Mouse (Mus musculus): Measurements from ENCODE around the gene Lifr.
A peak's percentile ranks its signal among the peaks of the same experiment; 100 is the strongest.

Gene Lifr

DNA sequence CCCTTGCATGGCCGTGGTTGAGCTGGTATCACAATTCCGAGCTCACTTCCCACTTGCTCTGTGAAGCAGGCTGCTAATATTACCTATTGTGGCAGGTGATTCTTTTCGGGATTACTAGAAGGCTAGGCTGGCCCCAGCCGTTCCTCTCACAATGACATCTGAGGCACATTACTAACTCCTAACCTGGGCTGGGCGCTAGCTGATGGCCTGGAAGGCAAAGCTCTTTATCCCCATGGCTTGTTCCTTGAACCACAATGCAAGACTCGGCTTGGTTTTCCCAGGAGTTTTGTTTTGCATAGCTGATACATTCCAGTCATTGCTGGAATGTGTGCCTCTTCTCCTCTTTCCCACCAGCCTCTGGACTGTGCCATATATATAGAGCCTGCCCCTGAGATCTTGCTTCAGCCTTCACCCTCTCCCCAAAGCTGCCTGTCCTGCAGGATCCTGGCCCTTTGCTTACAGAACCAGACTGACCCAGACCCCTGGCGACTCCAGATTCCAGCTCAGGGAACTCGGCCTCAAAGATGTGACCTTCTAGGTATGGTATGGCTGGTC, at the start of gene Lifr:
Gene Lifr, plus strand, starts transcription at position 404 of the 555 bp plus-strand sequence.
- DNase-seq (ENCODE audit: low spot score in 2 of 2): no peak

DNA sequence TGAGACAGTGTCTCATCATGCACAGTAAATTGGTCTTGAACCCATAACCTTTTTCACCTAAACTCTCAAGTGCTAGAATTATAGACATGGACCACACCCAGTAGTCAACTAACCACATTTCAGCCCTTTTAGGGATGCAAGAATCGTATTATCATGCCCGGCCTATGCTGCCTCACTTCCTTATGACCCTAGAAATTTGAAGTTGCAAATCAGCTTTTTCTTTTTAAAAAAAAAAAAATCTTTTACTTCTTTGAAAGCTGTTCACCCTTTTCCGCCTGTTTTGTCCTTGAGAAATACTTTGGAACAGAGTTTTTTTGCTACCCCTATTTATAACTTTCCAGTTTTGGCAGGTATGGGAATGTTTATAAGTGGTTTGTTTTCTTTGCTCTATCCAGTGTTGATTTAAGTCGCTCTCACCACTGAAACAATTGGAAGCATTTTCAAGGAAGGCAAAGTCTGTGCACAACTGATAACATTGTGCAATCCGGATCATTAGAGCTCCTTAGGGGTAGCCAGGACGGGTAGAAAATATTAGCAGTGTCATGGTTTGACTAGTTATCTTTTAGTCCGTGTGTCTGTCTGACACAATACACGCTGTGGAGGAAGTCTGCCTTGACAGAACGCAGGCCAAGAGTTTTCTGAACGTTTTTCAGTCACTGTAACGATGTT, 46.2 kb upstream of the Lifr start:
- no peak for DNase-seq (ENCODE audit: low spot score in 2 of 2)

DNA sequence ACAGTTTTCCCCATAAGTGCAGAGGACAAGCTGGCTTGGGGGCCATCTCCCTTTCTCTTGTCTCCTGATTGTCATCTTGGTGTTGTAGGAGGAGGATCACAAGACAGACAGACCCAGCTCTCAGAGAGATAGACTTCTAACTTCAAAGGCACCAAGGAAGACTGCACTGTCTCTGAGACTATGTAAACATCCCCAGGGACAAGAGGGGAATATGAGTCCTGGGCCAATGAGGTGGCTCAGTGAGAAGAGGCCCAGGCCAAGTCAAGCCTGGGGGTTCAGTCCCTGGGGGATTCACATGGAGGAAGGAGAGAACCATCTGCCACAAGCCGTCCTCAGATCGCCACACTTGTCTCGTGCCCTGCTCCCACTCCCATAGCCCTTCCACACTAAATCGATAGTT, 45.4 kb upstream of the Lifr start:
- DNase-seq (ENCODE audit: low spot score in 2 of 2): no peak

DNA sequence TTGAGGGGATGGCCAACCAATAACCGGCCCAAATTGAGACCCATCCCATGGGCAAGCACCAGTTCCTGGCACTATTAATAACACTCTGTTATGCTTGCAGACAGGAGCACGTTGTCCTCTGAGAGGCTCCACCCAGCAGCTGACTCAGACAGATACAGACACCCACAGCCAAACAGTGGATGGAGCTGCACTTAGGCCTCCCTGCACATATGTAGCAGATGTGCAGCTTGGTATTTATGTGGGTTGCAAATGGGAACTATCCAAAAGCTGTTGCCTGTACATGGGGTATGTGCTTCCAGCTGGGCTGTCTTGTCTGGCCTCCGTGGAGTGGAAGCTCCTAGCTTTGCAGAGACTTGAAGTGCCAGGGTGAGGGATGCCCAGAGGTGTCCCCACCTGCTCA, 42.5 kb upstream of the Lifr start:
- peak; percentile 16 to 17 for DNase-seq (ENCODE audit: low spot score in 2 of 2)

DNA sequence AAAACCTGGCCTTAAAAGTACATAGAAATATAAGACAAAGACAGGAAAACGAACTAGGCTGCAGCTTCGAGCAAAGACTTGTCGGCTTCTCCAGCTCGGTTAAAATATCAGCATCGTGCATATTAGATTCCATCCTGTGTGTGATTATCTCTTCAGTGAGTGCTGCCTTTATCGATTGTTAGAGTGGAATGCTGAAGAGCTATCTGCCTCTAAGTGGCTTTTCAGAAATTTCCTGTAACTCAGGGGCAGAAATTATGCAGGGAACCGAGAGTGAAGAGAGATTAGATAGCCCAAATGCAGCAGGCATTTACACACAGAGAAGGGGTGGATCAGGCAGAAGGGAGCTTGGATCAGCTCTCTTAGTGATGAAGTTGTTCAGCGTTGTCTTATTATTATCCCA, 41.5 kb upstream of the Lifr start:
- DNase-seq (ENCODE audit: low spot score in 2 of 2): no peak

DNA sequence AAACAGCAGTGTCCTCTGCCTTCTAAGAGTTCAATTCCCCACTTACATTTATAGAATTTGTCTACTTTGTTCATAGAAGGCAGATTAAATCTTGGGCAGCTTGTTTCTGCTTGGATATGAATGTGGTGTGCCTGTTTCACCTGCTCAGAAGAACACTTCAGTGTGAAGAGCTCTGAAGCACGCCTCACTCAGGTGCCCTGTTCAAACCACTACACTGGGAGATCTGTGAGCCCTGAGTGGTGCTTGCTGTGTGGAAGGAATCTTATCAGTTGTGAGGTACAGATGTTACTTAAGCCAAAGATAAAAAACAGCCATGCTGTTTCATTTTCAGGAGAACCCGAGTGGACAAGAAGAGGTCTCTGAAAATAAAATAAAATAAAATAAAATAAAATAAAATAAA, 38.7 kb upstream of the Lifr start:
- no peak for DNase-seq (ENCODE audit: low spot score in 2 of 2)

DNA sequence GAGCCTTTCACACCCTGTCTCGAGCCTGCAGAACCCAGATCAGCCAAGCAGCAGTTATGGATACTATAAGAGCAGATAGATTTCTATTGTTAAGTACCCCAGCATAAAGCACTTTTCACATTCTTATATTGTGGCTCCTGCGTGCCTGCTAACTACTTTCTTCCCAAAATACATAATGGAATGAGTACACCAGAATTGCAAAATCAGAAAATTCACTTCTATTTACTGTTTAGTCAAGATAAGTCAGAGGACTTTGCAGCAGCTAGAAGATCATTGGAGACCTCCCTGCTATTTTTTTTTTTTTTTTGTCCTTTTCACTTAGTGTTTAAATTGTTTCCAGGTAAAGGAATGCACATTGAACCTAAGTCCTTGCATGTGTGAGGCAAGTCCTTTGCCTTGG, 38.3 kb upstream of the Lifr start:
- DNase-seq (ENCODE audit: low spot score in 2 of 2): no peak

DNA sequence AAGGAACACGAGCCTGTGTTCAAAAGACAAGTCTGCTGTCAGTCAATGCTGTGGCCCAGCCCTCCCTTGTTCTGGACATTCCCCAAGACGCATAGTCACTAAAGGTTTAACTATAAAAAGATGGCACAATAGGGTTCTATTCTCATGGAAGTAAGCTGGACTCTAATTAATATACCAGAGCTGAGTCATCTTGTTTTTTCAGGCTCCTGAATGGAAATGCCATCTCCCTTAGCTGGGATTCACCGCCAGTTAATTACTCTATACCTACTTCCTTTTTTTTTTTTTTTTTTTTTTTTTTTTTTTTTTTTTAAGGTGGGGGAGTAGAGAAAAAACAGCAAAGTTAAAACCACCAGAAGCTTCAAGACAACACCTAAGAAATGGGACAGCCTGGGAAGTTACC, 33.6 kb upstream of the Lifr start:
- DNase-seq (ENCODE audit: low spot score in 2 of 2): no peak

DNA sequence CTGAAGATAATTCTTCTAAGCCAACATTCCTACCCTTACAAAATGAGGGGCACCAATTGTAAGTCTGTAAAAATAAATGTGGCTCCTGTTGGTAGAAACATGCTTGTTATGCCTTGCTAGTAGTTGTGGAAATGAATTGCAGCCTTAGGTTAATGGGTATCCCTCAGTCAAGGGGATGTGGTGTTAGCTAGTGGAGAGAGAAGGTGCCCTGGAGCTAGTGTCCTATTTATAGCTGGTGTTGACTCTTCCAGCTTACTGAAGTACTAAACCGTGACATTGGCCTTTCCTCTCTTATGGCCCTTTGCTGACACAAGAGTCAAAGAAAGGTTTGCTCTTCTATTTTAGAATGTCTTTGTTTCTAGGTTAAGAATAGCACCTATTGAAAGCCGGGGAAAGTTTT, 29.9 kb upstream of the Lifr start:
- no peak for DNase-seq (ENCODE audit: low spot score in 2 of 2)

DNA sequence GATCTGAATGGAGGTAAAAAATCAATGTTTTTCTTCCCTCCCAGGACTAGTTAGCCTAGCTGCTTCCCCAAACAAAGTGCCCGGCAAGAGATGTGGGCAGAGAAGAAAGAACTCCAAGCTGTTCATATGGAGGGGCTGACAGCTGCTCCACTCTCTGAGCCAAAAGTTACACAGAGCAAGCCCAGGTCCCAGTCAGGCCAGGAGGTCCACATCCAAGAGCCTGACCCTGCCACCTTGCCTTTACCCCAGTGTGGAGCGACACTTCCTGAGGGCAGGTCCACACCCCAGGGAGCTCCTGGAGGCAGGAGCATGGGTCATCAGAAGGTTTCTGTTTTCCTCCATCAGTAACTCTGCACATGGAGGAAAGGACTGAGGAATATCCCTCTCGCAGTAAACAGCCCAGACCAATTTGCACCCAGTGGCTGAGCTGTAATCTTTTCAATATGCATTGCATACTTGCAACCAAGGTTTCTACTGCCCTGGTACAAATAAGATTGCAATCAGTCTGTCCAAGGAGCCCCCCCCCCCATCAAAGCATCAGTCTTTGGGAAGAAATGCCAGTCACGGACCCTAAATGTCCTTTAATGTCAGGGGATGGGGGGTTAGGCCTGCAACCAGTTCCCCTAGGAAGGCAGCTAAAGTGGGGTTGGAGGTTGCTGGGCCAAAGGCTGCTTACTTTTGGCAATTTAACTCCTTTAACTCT, 28.3 kb upstream of the Lifr start:
- no peak for DNase-seq (ENCODE audit: low spot score in 2 of 2)

DNA sequence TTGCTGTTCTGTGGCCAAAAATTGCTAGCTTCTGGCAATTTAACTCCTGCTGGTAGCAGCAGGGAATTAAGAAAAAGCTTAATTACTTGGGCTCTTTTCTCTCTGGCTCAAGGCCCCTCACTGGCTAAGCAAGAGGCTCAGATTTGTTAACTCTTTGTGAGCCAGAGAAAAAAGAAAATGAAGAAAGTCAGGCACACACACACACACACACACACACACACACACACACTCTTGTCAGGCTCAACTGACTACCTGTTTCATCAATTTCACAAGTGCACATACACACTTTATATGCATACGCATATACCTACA, 27.8 kb upstream of the Lifr start:
- no peak for DNase-seq (ENCODE audit: low spot score in 2 of 2)

DNA sequence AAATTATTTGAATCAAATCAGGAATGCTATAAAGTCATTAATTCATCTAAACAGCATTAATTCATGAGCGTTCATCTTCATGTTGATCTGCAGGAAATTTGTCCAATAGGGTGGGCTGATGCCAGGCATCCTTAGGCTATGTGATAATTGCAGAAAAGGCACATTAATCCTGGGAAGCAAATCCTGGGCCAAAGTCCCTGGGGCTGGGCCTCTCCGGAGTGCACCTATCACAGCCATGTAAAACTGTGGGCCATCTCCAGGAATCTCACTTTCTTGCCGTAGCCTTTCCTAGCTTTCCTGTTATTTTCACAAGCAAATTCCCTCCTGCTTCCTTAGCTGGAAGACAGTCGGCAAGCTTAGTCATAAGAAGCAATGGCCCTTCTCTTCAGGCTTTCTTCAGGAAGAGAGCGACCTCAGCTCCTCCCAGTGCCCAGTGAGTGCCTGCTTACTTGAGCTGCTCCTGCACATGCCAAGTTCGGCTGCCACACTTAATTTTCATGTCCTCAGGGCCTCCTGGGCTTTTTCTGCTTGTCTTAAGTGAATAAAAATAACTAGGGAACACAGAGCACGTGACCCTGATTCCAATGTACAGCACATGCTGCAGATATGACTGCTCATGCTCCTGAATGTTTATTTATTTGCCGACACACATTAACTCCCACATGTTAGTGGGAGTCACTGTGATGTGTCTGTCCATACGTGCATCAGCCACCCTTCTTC, 26.7 kb upstream of the Lifr start:
- no peak for DNase-seq (ENCODE audit: low spot score in 2 of 2)

DNA sequence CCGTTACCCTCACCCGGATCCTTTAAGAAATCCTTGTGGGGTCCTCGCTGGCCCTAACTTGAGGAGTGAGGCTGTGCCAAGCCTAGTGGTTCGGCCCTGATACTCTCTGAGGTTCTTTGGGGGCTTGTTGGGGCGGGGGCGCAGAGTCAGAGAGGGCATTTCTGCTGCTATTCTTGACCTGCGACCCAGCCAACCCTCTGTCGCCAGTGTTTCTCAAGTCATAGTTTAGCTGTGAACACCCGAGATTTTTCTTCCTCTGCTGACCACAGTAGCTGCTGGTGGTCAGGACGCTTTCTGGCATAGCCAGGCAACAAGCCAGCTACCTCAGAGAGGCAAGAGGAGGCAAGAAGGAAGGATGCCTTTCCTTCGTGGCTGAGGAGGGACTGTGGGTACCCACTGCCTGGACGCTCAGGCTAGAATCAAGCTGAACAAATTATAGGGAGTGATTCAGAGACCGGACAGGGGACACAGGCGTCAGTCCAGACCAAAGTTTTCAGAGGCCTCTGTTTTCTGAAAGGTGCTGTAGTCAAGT, 25.4 kb upstream of the Lifr start:
- DNase-seq (ENCODE audit: low spot score in 2 of 2): no peak

DNA sequence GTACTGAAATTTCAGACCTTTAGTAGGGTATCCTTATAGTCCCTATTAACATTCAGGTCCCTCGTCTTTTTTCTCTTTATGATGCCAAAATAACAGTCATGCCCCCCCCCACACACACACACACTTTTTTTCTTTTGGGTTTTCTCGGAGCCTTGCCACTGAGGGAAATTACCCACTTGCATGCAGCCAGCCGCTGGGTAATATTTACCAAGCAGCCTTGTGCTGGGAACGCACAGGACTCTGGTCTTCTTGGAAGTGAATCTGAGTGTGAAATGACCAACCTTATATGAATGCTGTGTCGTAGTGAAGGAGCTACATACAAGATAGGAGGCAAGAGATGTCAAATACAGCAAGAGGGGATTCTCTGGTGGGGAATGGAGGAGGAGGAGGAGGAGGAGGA, 24.8 kb upstream of the Lifr start:
- no peak for DNase-seq (ENCODE audit: low spot score in 2 of 2)

DNA sequence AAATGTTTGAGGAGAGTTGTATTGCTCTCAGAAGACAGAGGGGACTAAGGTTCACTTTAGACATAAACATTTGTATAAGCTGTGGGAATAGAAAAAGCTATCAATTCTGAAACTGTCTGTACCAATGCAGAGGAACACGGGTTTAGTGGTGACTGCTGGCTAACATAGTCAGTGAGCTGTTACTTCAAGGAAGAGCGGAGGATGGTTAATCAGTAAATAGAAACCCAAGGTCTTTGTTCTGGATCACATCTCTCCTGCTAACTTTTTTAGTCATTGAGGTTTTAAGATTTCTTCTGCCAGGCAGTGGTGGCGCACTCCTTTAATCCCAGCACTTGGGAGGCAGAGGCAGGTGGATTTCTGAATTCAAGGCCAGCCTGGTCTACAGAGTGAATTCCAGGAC, 23.7 kb upstream of the Lifr start:
- DNase-seq (ENCODE audit: low spot score in 2 of 2): no peak

DNA sequence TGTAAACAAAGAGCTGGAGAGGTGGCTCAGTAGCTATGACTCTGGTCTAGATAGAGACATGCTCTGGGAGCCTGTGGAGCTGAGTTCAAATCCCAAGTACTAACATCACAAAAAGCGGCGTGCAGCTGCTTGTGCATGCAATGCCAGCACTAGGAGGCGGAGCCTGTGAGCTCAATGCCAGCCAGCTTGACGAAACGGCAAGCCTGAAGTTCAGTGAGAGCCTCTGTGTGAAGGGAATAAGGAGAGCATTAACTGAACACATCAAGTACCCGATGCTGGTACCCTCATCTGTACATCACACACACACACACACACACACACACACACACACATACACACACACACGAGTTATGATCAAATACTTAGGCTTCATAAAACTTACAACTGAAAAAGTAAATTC, 21.0 kb upstream of the Lifr start:
- DNase-seq (ENCODE audit: low spot score in 2 of 2): no peak

DNA sequence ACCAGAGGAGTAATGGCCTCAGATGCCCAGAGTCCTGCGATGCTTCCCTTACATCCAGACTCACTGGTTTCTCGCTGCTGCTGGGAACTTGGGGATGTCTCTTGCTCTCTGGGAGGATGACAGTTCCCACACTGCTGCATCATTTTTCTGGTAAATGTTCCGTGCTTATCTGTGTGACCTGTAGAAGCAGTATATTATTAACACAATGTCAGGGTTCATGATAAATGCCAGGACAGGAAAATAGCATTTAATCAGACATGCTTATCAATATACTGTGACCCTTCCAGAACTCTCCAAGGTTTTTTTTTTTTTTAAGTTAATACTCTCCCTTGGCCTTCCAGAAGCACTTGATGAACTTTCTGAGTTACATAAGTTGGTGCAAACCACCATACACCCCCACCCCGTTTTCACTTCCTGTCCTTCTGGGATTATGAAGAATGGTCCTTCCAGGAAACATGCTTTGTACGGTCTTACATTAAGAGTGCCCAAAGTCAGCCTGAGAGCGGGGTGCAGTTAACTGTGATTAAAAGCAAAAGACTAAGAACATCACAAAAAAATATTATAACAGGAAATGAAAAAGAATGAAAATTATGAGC, 20.1 kb upstream of the Lifr start:
- no peak for DNase-seq (ENCODE audit: low spot score in 2 of 2)

DNA sequence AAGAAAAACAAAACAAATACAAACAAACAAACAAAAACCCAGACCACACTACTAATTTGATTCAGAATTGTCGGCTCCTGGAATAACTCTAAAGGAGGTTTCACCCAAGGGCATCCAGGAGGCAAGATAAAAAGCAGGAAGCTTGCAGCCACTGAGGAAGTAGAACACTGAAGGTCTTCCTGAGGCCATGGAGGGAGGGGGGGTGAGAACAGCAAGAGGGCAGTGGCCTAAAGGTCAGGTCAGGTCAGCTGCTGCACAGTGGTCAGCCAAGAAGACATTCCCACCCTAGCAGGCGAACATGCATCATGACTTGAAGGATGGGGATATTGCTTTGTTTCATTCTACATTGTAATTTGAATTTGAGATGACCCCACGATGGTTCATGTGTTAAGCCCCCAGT, 17.1 kb upstream of the Lifr start:
- no peak for DNase-seq (ENCODE audit: low spot score in 2 of 2)

DNA sequence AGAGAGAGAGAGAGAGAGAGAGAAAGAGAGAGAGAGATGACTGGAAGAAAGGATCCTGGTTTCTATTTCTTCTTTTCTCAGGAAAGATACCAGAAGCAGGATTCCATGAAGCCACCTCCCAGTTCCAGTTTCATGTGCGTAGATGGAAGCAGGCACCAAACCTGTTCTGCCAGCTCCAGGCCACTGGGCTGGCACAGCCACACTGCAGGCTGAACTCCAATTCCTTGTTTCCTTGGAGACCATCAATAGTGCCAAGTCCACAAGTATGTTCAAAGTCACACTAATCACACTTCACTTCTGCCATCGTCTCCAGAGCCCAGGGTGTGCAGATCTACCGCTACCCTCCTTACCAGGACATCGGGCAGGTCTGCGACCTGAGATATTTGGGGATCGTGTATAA, 15.2 kb upstream of the Lifr start:
- DNase-seq (ENCODE audit: low spot score in 2 of 2): peak in 1 of 2 experiments; percentile 6

DNA sequence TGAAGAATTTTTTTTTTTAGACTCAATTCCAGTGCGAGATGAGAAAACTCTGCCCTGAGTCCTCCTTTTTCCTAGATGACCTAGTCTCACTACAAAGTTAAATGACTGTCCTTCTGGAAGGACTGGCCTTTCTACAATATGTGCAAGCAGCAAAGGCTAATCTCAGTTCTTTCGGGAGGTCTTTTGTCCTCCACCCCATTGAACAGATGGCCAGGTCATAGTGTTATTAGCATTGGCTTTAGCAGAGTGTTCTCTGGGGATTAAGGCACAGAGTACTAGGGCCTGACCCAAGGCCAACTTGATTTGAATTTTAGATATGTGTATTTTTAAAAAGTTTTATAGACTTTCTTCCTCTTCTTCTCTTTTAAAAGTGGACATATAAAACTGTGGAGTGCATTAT, 12.1 kb upstream of the Lifr start:
- DNase-seq (ENCODE audit: low spot score in 2 of 2): no peak

DNA sequence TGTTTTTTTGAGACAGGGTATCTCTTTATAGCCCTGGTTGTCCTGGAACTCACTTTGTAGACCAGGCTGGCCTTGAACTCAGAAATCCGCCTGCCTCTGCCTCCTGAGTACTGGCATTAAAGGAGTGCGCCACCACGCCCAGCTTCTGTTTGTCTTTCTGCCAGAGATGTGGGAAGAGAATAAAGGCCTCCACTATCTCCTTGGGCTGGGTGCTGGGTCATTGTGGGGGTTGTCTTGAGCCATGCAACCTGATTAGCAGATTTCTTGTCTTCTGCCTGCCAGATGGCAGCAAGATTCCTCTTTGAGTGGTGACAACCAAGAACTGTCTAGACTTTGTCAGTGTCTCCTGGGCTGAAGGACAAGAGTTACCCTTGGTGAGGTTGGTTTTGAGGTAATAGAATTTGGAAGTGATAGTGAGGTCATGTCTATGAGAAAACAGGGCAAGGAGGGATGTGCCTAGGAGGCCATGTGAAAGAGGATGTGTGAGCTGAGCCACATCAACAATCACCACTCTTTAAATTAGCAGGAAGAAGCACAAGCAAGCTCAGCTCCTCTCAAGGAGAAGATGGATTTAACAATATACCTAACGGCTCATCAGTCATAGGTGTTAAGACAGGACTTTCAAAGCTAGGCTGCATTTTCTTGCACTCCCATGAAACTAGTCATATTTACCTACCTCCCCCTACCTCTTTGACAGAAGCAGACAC, 10.6 kb upstream of the Lifr start:
- DNase-seq (ENCODE audit: low spot score in 2 of 2): no peak

Data from frontal cortex, postnatal 36 days (tissue).